Mouse (Mus musculus) small intestine, adult 2 months (tissue): ENCODE measurements around the gene Pknox2.

Experiments
- CTCF ChIP-seq: fragments of 200-500 bp; IDR thresholded peaks from 2 replicates; pipeline ENCODE4 v1.5.1; 2012; ENCODE audit warnings: low read depth, mild to moderate bottlenecking, control low read depth, inconsistent platforms, low read length, moderate library complexity, mixed read lengths; ENCODE audit not compliant: insufficient replicate concordance, insufficient read length; ENCODE audit errors: extremely low read depth
- POLR2A ChIP-seq: fragments of 200-500 bp; IDR thresholded peaks from 2 replicates; pipeline ENCODE4 v1.6.1; 2012; ENCODE audit warnings: low read depth, mild to moderate bottlenecking, control low read depth, inconsistent platforms, low read length, moderate library complexity

DNA sequence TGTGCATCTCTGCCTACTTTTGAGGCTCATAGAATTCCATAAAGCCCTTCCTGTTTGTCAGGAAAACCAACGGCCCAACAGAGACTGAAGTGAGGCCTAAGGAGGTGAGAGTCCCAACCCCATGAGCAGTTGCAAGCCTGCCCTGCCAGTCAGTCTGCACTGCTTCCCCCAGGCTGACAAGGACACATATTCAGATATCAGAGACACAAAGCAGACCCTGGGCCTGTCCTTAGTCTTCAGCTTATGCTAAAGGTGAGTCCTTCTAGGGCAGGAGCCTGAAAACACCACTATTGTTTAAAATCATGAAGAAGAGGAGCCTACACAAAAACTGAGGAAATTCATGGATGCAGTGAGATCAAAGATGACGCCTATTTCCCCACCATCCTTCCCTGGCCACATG is 13.5 kb upstream of the Pknox2 start:
- no peak for TF ChIP-seq CTCF
- TF ChIP-seq POLR2A = no peak
